Mouse (Mus musculus) urinary bladder, postnatal 0 days (tissue): ENCODE data around the gene Olfr1090. TPM values are rescaled to one million over a fixed set of nuclear protein-coding genes. Genes with fewer than 3 reads are reported as not detected.

ENCODE experiments used
- polyA plus RNA-seq: library from polyadenylated mRNA; unstranded; fragments of >200 nt; fragmentation: Nextera tagmentation; extraction: Ambion mirVana; gene quantifications from 2 replicates; pipeline ENCODE4 v1.2.1, GENCODE M21; 2015

Olfr1090 gene
- polyA plus RNA-seq = not detected in 2 replicates

DNA sequence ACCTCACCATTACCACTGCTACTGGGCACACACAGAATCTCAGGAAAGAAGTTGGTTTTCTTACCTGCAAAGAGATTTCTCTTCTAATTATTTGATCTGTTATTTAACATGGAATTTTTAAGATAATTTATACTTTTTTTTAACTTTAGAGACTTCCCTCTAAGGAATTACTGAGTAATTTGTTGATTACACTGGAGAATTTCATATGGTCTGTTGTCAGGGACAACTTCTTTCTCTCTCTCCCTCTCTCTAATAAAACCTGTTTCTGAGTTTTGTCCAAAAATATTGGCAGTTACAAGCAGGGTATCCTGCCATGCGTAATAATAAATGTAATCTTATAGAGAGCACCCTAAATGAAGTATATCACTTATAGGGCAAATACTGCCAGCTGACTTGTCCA lies at the start of gene Olfr1090:
Olfr1090 (minus strand) TSS at position 101 of the 400 bp plus-strand sequence.

DNA sequence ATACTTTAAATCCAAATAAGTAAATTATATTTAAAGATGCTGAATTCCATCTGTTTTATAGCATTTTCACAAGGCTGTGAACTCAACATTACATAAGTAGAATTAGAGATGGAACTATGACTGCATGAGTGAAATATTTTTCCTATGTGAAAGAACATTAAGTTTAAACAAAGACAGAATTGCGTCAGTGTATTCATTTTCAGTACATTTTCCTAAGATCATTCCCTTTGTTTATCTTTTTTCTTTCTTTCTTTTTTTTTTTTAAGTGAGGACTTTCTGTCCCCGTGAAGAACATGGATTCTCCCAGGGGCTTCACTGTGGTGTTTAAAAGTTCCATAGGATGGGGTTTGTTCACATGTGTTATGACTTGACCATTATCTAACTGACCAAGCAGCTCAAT lies 23.4 kb upstream of the Olfr1090 start, which contains the start of gene Olfr1093:
Olfr1093 (plus strand) TSS at position 301 of the 400 bp plus-strand sequence.

DNA sequence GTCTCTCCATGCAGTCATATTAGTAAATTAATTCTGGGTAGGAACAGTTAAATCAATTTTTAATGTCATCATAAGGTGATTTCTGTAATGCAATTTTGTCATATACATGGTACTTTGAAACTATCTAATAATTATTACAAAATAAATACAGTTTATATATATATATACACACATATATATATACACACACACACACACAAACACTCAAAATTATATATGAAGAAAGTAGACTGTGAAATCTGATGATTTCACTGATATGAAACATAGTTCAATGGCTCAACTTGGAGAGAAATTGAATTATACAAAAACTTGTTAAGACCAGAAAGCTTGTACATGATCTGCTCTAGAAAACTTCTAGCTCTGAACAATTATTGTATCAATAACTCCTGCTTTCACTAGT lies 25.2 kb downstream of the Olfr1090 start, which contains the start of gene Olfr1089:
Olfr1089 (minus strand) TSS at position 101 of the 400 bp plus-strand sequence.

Other genes starting within 250 kb of the Olfr1090 start
- gene Olfr1079, start 216.5 kb downstream of the Olfr1090 start, polyA plus RNA-seq = not detected in 2 replicates
- gene Olfr1080, start 200.8 kb downstream of the Olfr1090 start, polyA plus RNA-seq = not detected in 2 replicates
- not detected in 2 replicates for gene Olfr1082, start 160.0 kb downstream of the Olfr1090 start, polyA plus RNA-seq
- not detected in 2 replicates for gene Olfr1084, start 119.3 kb downstream of the Olfr1090 start, polyA plus RNA-seq
- not detected in 2 replicates for gene Olfr1085, start 97.0 kb downstream of the Olfr1090 start, polyA plus RNA-seq
- gene Olfr1086, start 78.9 kb downstream of the Olfr1090 start, polyA plus RNA-seq = not detected in 2 replicates
- gene Olfr1087, start 60.6 kb downstream of the Olfr1090 start, polyA plus RNA-seq = not detected in 2 replicates
- not detected in 2 replicates for gene Olfr1089, start 25.3 kb downstream of the Olfr1090 start, polyA plus RNA-seq
- not detected in 2 replicates for gene Olfr1093, start 23.5 kb upstream of the Olfr1090 start, polyA plus RNA-seq
- not detected in 2 replicates for gene Olfr141, start 51.0 kb upstream of the Olfr1090 start, polyA plus RNA-seq
- not detected in 2 replicates for gene Olfr1094, start 65.7 kb upstream of the Olfr1090 start, polyA plus RNA-seq
- gene Olfr1095, start 92.7 kb upstream of the Olfr1090 start, polyA plus RNA-seq = not detected in 2 replicates
- gene Gm13723, start 115.8 kb upstream of the Olfr1090 start, polyA plus RNA-seq = not detected in 2 replicates
- gene Olfr1097, start 133.2 kb upstream of the Olfr1090 start, polyA plus RNA-seq = not detected in 2 replicates
- not detected in 2 replicates for gene Olfr1098, start 165.6 kb upstream of the Olfr1090 start, polyA plus RNA-seq
- not detected in 2 replicates for gene Olfr1099, start 201.7 kb upstream of the Olfr1090 start, polyA plus RNA-seq
- not detected in 2 replicates for gene Olfr1100, start 221.0 kb upstream of the Olfr1090 start, polyA plus RNA-seq
- not detected in 2 replicates for gene Olfr1101, start 232.2 kb upstream of the Olfr1090 start, polyA plus RNA-seq
- not detected in 2 replicates for gene Olfr1102, start 239.4 kb upstream of the Olfr1090 start, polyA plus RNA-seq